Mouse (Mus musculus): ENCODE results near the gene Dupd1. TPM values are rescaled to one million over a fixed set of nuclear protein-coding genes. Genes with fewer than 3 reads are reported as not detected.

Dupd1 gene
- polyA plus RNA-seq, 1 experiment from 2014 or later = not detected

GRCm38 (mm10) chr14:21719646-21720383, 5.4 kb upstream of the Dupd1 start:
- H3K4me3 ChIP-seq = no peak overlapping the region
- no peak overlapping the region for H3K9ac ChIP-seq
- no peak for ATAC-seq (replicated peaks)
- no peaks in the 10 kb centered on the region for H3K36me3 ChIP-seq (replicated peaks)
- no peaks in the 10 kb centered on the region for H3K9me3 ChIP-seq
- H3K27ac ChIP-seq = no peak overlapping the region
- no peaks in the 10 kb centered on the region for H3K27me3 ChIP-seq (replicated peaks)
- 52% methylated on average over 17 of the region's 17 CpGs for WGBS
- no peak overlapping the region for H3K4me2 ChIP-seq
- H3K4me1 ChIP-seq = peaks cover 6% of the 10 kb centered on the region

GRCm38 (mm10) chr14:21711231-21711630, 3.1 kb downstream of the Dupd1 start:
- no peak for ATAC-seq (replicated peaks)
- 87% methylated on average over 2 of the region's 2 CpGs for WGBS

GRCm38 (mm10) chr14:21709545-21709944, 4.8 kb downstream of the Dupd1 start:
- Histone ChIP-seq H3K4me1 (peaks cover 5% of the 10 kb centered on the region; the same call in 1 of the 2 replicates), H3K27me3 (replicated peaks) (no peaks in the 10 kb centered on the region), H3K4me3 (no peak overlapping the region), H3K9ac (no peak overlapping the region), H3K4me2 (no peak overlapping the region), H3K36me3 (replicated peaks) (no peaks in the 10 kb centered on the region), H3K27ac (no peak overlapping the region), H3K9me3 (no peaks in the 10 kb centered on the region)
- WGBS = 58% methylated on average over 2 of the region's 2 CpGs
- ATAC-seq (replicated peaks) = no peak

More at GRCm38 (mm10) chr14:21711231-21711630, 3.1 kb downstream of the Dupd1 start:
- H3K9me3 ChIP-seq = no peaks in the 10 kb centered on the region
- H3K27ac ChIP-seq = no peak overlapping the region
- peaks cover 4% of the 10 kb centered on the region; the same call in 1 of the 2 replicates for H3K4me1 ChIP-seq
- no peak overlapping the region for H3K9ac ChIP-seq
- H3K4me2 ChIP-seq = no peak overlapping the region
- no peaks in the 10 kb centered on the region for H3K36me3 ChIP-seq (replicated peaks)
- no peaks in the 10 kb centered on the region for H3K27me3 ChIP-seq (replicated peaks)
- no peak overlapping the region for H3K4me3 ChIP-seq

- Histone ChIP-seq H3K4me1 (peaks cover 5% of the 10 kb centered on the region; the same call in 1 of the 2 replicates), H3K27ac (peak overlapping the region; percentile 53; the same call in 1 of the 2 replicates), H3K9ac (no peak overlapping the region), H3K27me3 (replicated peaks) (no peaks in the 10 kb centered on the region), H3K4me3 (no peak overlapping the region), H3K9me3 (no peaks in the 10 kb centered on the region), H3K36me3 (replicated peaks) (no peaks in the 10 kb centered on the region), H3K4me2 (no peak overlapping the region)
- 44% methylated on average over 12 of the region's 12 CpGs for WGBS
- peak; percentile 50 for ATAC-seq (replicated peaks)
Measured at GRCm38 (mm10) chr14:21706759-21707571, 7.4 kb downstream of the Dupd1 start.

GRCm38 (mm10) chr14:21705462-21705861, 8.9 kb downstream of the Dupd1 start:
- 92% methylated on average over 2 of the region's 2 CpGs for WGBS
- Histone ChIP-seq H3K27me3 (replicated peaks) (no peaks in the 10 kb centered on the region), H3K4me3 (no peak overlapping the region), H3K4me2 (no peak overlapping the region), H3K9me3 (no peaks in the 10 kb centered on the region), H3K4me1 (peaks cover 5% of the 10 kb centered on the region; the same call in 1 of the 2 replicates), H3K36me3 (replicated peaks) (no peaks in the 10 kb centered on the region), H3K27ac (no peak overlapping the region), H3K9ac (no peak overlapping the region)
- ATAC-seq (replicated peaks) = no peak

GRCm38 (mm10) chr14:21703255-21703654, 11.1 kb downstream of the Dupd1 start:
- H3K4me1 ChIP-seq = peaks cover 5% of the 10 kb centered on the region; the same call in 1 of the 2 replicates
- H3K9me3 ChIP-seq = no peaks in the 10 kb centered on the region
- H3K9ac ChIP-seq = no peak overlapping the region
- no peak overlapping the region for H3K4me3 ChIP-seq
- 83% methylated on average over 5 of the region's 5 CpGs for WGBS
- H3K27ac ChIP-seq = no peak overlapping the region
- no peak for ATAC-seq (replicated peaks)
- no peaks in the 10 kb centered on the region for H3K36me3 ChIP-seq (replicated peaks)
- no peak overlapping the region for H3K4me2 ChIP-seq
- H3K27me3 ChIP-seq (replicated peaks) = no peaks in the 10 kb centered on the region

- 90% methylated on average over 8 of the region's 8 CpGs for WGBS
- no peak overlapping the region for H3K4me3 ChIP-seq
- ATAC-seq (replicated peaks) = no peak
- peaks cover 5% of the 10 kb centered on the region; the same call in 1 of the 2 replicates for H3K4me1 ChIP-seq
- H3K9ac ChIP-seq = no peak overlapping the region
- H3K27ac ChIP-seq = no peak overlapping the region
- H3K27me3 ChIP-seq (replicated peaks) = no peaks in the 10 kb centered on the region
- H3K4me2 ChIP-seq = no peak overlapping the region
- H3K9me3 ChIP-seq = no peaks in the 10 kb centered on the region
- H3K36me3 ChIP-seq (replicated peaks) = no peaks in the 10 kb centered on the region
Measured at GRCm38 (mm10) chr14:21702691-21703090, 11.7 kb downstream of the Dupd1 start.

GRCm38 (mm10) chr14:21696186-21696830, 18.1 kb downstream of the Dupd1 start:
- H3K27ac ChIP-seq = no peak overlapping the region
- no peak overlapping the region for H3K4me2 ChIP-seq
- H3K9ac ChIP-seq = no peak overlapping the region
- H3K4me1 ChIP-seq = no peaks in the 10 kb centered on the region
- H3K36me3 ChIP-seq (replicated peaks) = no peaks in the 10 kb centered on the region
- H3K27me3 ChIP-seq (replicated peaks) = no peaks in the 10 kb centered on the region
- no peaks in the 10 kb centered on the region for H3K9me3 ChIP-seq
- H3K4me3 ChIP-seq = no peak overlapping the region
- 82% methylated on average over 7 of the region's 7 CpGs for WGBS
- no peak for ATAC-seq (replicated peaks)

GRCm38 (mm10) chr14:21695020-21695419, 19.4 kb downstream of the Dupd1 start:
- H3K9me3 ChIP-seq = no peaks in the 10 kb centered on the region
- no peaks in the 10 kb centered on the region for H3K36me3 ChIP-seq (replicated peaks)
- no peak overlapping the region for H3K4me3 ChIP-seq
- H3K9ac ChIP-seq = no peak overlapping the region
- no peak overlapping the region for H3K4me2 ChIP-seq
- no peak overlapping the region for H3K27ac ChIP-seq
- ATAC-seq (replicated peaks) = no peak
- H3K27me3 ChIP-seq (replicated peaks) = no peaks in the 10 kb centered on the region
- no peaks in the 10 kb centered on the region for H3K4me1 ChIP-seq
- 83% methylated on average over 6 of the region's 6 CpGs for WGBS

GRCm38 (mm10) chr14:21691070-21691469, 23.3 kb downstream of the Dupd1 start:
- H3K4me2 ChIP-seq = no peak overlapping the region
- H3K27ac ChIP-seq = no peak overlapping the region
- H3K4me1 ChIP-seq = peaks cover 8% of the 10 kb centered on the region; the same call in 1 of the 2 replicates
- no peaks in the 10 kb centered on the region for H3K9me3 ChIP-seq
- peaks cover 12% of the 10 kb centered on the region for H3K27me3 ChIP-seq (replicated peaks)
- ATAC-seq (replicated peaks) = no peak
- no peak overlapping the region for H3K4me3 ChIP-seq
- H3K36me3 ChIP-seq (replicated peaks) = no peaks in the 10 kb centered on the region
- 91% methylated on average over 3 of the region's 3 CpGs for WGBS
- H3K9ac ChIP-seq = no peak overlapping the region

- peak overlapping the region; percentile 29 for H3K4me3 ChIP-seq
- no peaks in the 10 kb centered on the region for H3K36me3 ChIP-seq (replicated peaks)
- peaks cover 15% of the 10 kb centered on the region; the same call in 1 of the 2 replicates for H3K4me1 ChIP-seq
- no peaks in the 10 kb centered on the region for H3K9me3 ChIP-seq
- H3K4me2 ChIP-seq = peak overlapping the region; percentile 54
- WGBS = 10% methylated on average over 49 of the region's 49 CpGs
- H3K27ac ChIP-seq = no peak overlapping the region
- peak overlapping the region; percentile 12; the same call in 1 of the 2 replicates for H3K9ac ChIP-seq
- H3K27me3 ChIP-seq (replicated peaks) = peaks cover 14% of the 10 kb centered on the region
- ATAC-seq (replicated peaks) = no peak; the same call in 1 of the 2 replicates
Measured at GRCm38 (mm10) chr14:21686376-21687279, 27.7 kb downstream of the Dupd1 start.

Data from midbrain, embryonic 15.5 days (tissue).